Mouse (Mus musculus): ENCODE data around the gene Itgb2. TPM values are rescaled to one million over a fixed set of nuclear protein-coding genes. Genes with fewer than 3 reads are reported as not detected.
A peak's percentile ranks its signal among the peaks of the same experiment; 100 is the strongest.

Itgb2 gene
- total RNA-seq, 1 experiment: 0.54 TPM

- Histone ChIP-seq H3K4me3 (ENCODE audit: insufficient read depth in 1 of 2, low read depth in 1 of 2, low read length in 2 of 2, poor library complexity in 1 of 2, severe bottlenecking in 1 of 2) (no peak overlapping the region), H3K9me3 (ENCODE audit: control insufficient read depth, insufficient read depth, low read depth, low read length) (no peaks in the 10 kb centered on the region), H3K36me3 (ENCODE audit: control insufficient read depth, insufficient read depth, low read length, poor library complexity, severe bottlenecking) (no peaks in the 10 kb centered on the region), H3K27ac (ENCODE audit: insufficient read depth, low read depth, low read length, poor library complexity, severe bottlenecking) (no peak overlapping the region), H3K4me1 (ENCODE audit: control insufficient read depth in 2 of 2, insufficient read depth in 2 of 2, low read length in 2 of 2, poor library complexity in 1 of 2) (peaks cover 2 to 23% of the 10 kb centered on the region in 2 experiments; a peak in 3 of 4 replicates), H3K9ac (ENCODE audit: insufficient read depth, low read depth, low read length, poor library complexity, severe bottlenecking) (no peak overlapping the region)
- DNase-seq (ENCODE audit: low read depth, low spot score): no peak
- TF ChIP-seq HCFC1 (IDR thresholded peaks at IDR 0.05; ENCODE audit: borderline replicate concordance, insufficient read depth, low read length): no peak
- no peak for TF ChIP-seq MAFK (IDR thresholded peaks at IDR 0.05; ENCODE audit: insufficient read depth, low read depth, low read length)
- TF ChIP-seq ZNF384 (IDR thresholded peaks at IDR 0.05; ENCODE audit: low read depth, low read length): no peak
- TF ChIP-seq ZC3H11A (IDR thresholded peaks at IDR 0.05; ENCODE audit: borderline replicate concordance, low read depth, low read length): no peak
- TF ChIP-seq CHD2 (IDR thresholded peaks at IDR 0.05; ENCODE audit: low read depth, low read length): no peak
- in situ Hi-C loops (cut with MboI; ENCODE audit: low sequenced_read_pairs in 2 of 2, unreplicated experiment in 2 of 2): no loop called here
Observed at GRCm38 (mm10) chr10:77569973-77570658, 40.1 kb downstream of the Itgb2 start.

- in situ Hi-C loops (cut with MboI; ENCODE audit: low sequenced_read_pairs in 2 of 2, unreplicated experiment in 2 of 2): no loop called here
- peak; percentile 51 for DNase-seq (ENCODE audit: low read depth, low spot score)
- Histone ChIP-seq H3K9me3 (ENCODE audit: control insufficient read depth, insufficient read depth, low read depth, low read length) (no peaks in the 10 kb centered on the region), H3K36me3 (ENCODE audit: control insufficient read depth, insufficient read depth, low read length, poor library complexity, severe bottlenecking) (no peaks in the 10 kb centered on the region), H3K27ac (ENCODE audit: insufficient read depth, low read depth, low read length, poor library complexity, severe bottlenecking) (peak overlapping the region; percentile 61), H3K9ac (ENCODE audit: insufficient read depth, low read depth, low read length, poor library complexity, severe bottlenecking) (no peak overlapping the region), H3K4me1 (ENCODE audit: control insufficient read depth in 2 of 2, insufficient read depth in 2 of 2, low read length in 2 of 2, poor library complexity in 1 of 2) (peaks cover 2 to 23% of the 10 kb centered on the region in 2 experiments; a peak in 3 of 4 replicates), H3K4me3 (ENCODE audit: insufficient read depth in 1 of 2, low read depth in 1 of 2, low read length in 2 of 2, poor library complexity in 1 of 2, severe bottlenecking in 1 of 2) (no peak overlapping the region)
- no peak for TF ChIP-seq HCFC1 (IDR thresholded peaks at IDR 0.05; ENCODE audit: borderline replicate concordance, insufficient read depth, low read length)
- TF ChIP-seq ZC3H11A (IDR thresholded peaks at IDR 0.05; ENCODE audit: borderline replicate concordance, low read depth, low read length): peak; percentile 7; the same call in 1 of the 2 replicates
- TF ChIP-seq MAFK (IDR thresholded peaks at IDR 0.05; ENCODE audit: insufficient read depth, low read depth, low read length): no peak
Observed at GRCm38 (mm10) chr10:77572225-77572624, 42.2 kb downstream of the Itgb2 start.

GRCm38 (mm10) chr10:77573162-77573561 is 43.1 kb downstream of the Itgb2 start:
- DNase-seq (ENCODE audit: low read depth, low spot score): no peak
- no peak for TF ChIP-seq ZC3H11A (IDR thresholded peaks at IDR 0.05; ENCODE audit: borderline replicate concordance, low read depth, low read length)
- no peak for TF ChIP-seq CHD2 (IDR thresholded peaks at IDR 0.05; ENCODE audit: low read depth, low read length)
- TF ChIP-seq ZNF384 (IDR thresholded peaks at IDR 0.05; ENCODE audit: low read depth, low read length): no peak
- TF ChIP-seq HCFC1 (IDR thresholded peaks at IDR 0.05; ENCODE audit: borderline replicate concordance, insufficient read depth, low read length): no peak
- TF ChIP-seq MAFK (IDR thresholded peaks at IDR 0.05; ENCODE audit: insufficient read depth, low read depth, low read length): no peak
- Histone ChIP-seq H3K4me3 (ENCODE audit: insufficient read depth in 1 of 2, low read depth in 1 of 2, low read length in 2 of 2, poor library complexity in 1 of 2, severe bottlenecking in 1 of 2) (no peak overlapping the region), H3K27ac (ENCODE audit: insufficient read depth, low read depth, low read length, poor library complexity, severe bottlenecking) (peak overlapping the region; percentile 46; the same call in 1 of the 2 replicates), H3K36me3 (ENCODE audit: control insufficient read depth, insufficient read depth, low read length, poor library complexity, severe bottlenecking) (no peaks in the 10 kb centered on the region), H3K4me1 (ENCODE audit: control insufficient read depth in 2 of 2, insufficient read depth in 2 of 2, low read length in 2 of 2, poor library complexity in 1 of 2) (peaks cover 2 to 23% of the 10 kb centered on the region in 2 experiments; a peak in 3 of 4 replicates), H3K9ac (ENCODE audit: insufficient read depth, low read depth, low read length, poor library complexity, severe bottlenecking) (no peak overlapping the region), H3K9me3 (ENCODE audit: control insufficient read depth, insufficient read depth, low read depth, low read length) (no peaks in the 10 kb centered on the region)
- in situ Hi-C loops (cut with MboI; ENCODE audit: low sequenced_read_pairs in 2 of 2, unreplicated experiment in 2 of 2): no loop called here

- Histone ChIP-seq H3K27ac (ENCODE audit: insufficient read depth, low read depth, low read length, poor library complexity, severe bottlenecking) (no peak overlapping the region), H3K9me3 (ENCODE audit: control insufficient read depth, insufficient read depth, low read depth, low read length) (no peaks in the 10 kb centered on the region), H3K9ac (ENCODE audit: insufficient read depth, low read depth, low read length, poor library complexity, severe bottlenecking) (no peak overlapping the region), H3K4me3 (ENCODE audit: insufficient read depth in 1 of 2, low read depth in 1 of 2, low read length in 2 of 2, poor library complexity in 1 of 2, severe bottlenecking in 1 of 2) (no peak overlapping the region), H3K4me1 (ENCODE audit: control insufficient read depth in 2 of 2, insufficient read depth in 2 of 2, low read length in 2 of 2, poor library complexity in 1 of 2) (peaks cover 2 to 17% of the 10 kb centered on the region in 2 experiments; a peak in 3 of 4 replicates), H3K36me3 (ENCODE audit: control insufficient read depth, insufficient read depth, low read length, poor library complexity, severe bottlenecking) (peaks cover 4% of the 10 kb centered on the region; the same call in 1 of the 2 replicates)
- no peak for DNase-seq (ENCODE audit: low read depth, low spot score)
- in situ Hi-C loops (cut with MboI; ENCODE audit: low sequenced_read_pairs in 2 of 2, unreplicated experiment in 2 of 2): no loop called here
- TF ChIP-seq CHD2 (IDR thresholded peaks at IDR 0.05; ENCODE audit: low read depth, low read length) (no peak), ZNF384 (IDR thresholded peaks at IDR 0.05; ENCODE audit: low read depth, low read length) (no peak), MAFK (IDR thresholded peaks at IDR 0.05; ENCODE audit: insufficient read depth, low read depth, low read length) (no peak), HCFC1 (IDR thresholded peaks at IDR 0.05; ENCODE audit: borderline replicate concordance, insufficient read depth, low read length) (no peak), ZC3H11A (IDR thresholded peaks at IDR 0.05; ENCODE audit: borderline replicate concordance, low read depth, low read length) (no peak)
Observed at GRCm38 (mm10) chr10:77580027-77580920, 50.2 kb downstream of the Itgb2 start.
